Mouse (Mus musculus): ENCODE results near the gene Add3. TPM values are rescaled to one million over a fixed set of nuclear protein-coding genes. Genes with fewer than 3 reads are reported as not detected.
A peak's percentile ranks its signal among the peaks of the same experiment; 100 is the strongest.

Add3 gene
- polyA plus RNA-seq, 1 experiment from 2014 or later: 118 TPM

DNA sequence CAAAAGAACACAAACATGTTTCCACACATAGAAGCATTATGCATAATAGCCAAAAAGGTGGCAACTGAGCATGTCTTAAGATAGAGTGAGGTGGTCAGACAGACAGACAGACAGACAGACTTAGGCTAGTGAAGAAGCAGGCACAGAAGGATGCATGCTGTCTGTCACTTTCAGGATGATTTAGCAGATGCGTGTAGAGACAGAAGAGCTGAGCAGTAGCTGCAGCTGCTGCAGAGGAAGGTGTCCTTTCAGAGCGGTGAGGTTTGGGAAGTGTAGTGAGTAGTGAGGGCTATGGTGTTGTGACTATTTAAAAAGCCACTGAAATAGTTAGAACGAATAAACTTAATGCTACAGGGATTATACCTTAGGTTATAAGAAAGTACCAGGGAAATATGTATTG is 13.9 kb downstream of the Add3 start:
- Histone ChIP-seq H3K36me3 (no peaks in the 10 kb centered on the region), H3K4me3 (no peak overlapping the region), H3K27ac (peak overlapping the region; percentile 60), H3K4me2 (peak overlapping the region; percentile 39), H3K9me3 (replicated peaks) (no peaks in the 10 kb centered on the region), H3K9ac (no peak overlapping the region), H3K4me1 (replicated peaks) (peaks cover 68% of the 10 kb centered on the region), H3K27me3 (no peaks in the 10 kb centered on the region)
- 49% methylated on average over 3 of the region's 3 CpGs for WGBS
- ATAC-seq (replicated peaks; ENCODE audit: insufficient number of reproducible peaks, insufficient read depth, low FRiP score, low read depth): no peak

DNA sequence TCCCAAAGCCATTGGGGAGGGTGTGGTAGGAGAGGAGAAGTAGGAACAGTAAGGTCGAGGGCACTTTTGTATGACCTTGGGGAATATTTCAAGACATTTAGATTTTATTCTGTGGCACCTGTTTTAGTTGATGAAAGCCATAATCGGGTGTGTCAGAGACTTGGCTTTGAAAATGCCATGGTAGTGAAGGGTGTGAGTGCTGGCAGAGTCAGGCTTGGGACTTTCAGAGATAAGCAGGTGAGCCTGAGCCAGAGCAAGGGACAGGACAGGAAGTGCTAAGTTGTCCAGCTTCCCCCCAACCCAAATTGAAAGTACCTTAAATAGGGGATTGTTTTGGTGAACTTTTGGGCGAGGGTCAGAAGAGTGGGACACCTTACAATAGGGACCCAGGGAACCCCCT is 16.1 kb downstream of the Add3 start:
- H3K27ac ChIP-seq: peak overlapping the region; percentile 69
- H3K36me3 ChIP-seq: no peaks in the 10 kb centered on the region
- ATAC-seq (replicated peaks; ENCODE audit: insufficient number of reproducible peaks, insufficient read depth, low FRiP score, low read depth): 0 out of 2 replicates have a peak, but pooled peaks have one; percentile 43
- H3K9ac ChIP-seq: no peak overlapping the region
- no peaks in the 10 kb centered on the region for H3K27me3 ChIP-seq
- H3K4me3 ChIP-seq: no peak overlapping the region
- WGBS: 52% methylated on average over 3 of the region's 3 CpGs
- H3K4me1 ChIP-seq (replicated peaks): peaks cover 64% of the 10 kb centered on the region
- H3K4me2 ChIP-seq: no peak overlapping the region
- no peaks in the 10 kb centered on the region for H3K9me3 ChIP-seq (replicated peaks)

DNA sequence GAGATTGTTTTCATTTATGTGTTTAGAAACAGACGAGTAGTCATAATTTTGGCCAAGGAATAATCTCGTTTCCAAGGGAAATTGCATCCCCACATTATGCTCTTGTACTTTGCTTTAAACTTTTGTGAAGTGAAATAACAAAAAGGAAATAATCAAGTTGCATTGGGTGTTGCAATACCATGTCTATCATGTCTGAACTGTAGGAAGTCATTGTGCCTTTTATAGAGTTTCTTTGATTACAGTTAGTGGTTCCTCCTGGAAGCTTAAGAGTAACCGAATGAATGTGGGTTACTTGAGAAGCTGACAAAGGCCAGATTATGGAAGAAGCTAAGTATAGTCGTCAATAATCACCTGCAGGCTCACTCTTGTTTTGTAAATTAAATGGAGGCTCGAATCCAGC is 16.9 kb downstream of the Add3 start:
- no peak for ATAC-seq (replicated peaks; ENCODE audit: insufficient number of reproducible peaks, insufficient read depth, low FRiP score, low read depth)
- no peak overlapping the region for H3K4me3 ChIP-seq
- no peak overlapping the region for H3K27ac ChIP-seq
- H3K4me2 ChIP-seq: no peak overlapping the region
- no peak overlapping the region for H3K9ac ChIP-seq
- WGBS: 70% methylated on average over 5 of the region's 5 CpGs
- H3K4me1 ChIP-seq (replicated peaks): peaks cover 59% of the 10 kb centered on the region
- no peaks in the 10 kb centered on the region for H3K36me3 ChIP-seq
- no peaks in the 10 kb centered on the region for H3K27me3 ChIP-seq
- no peaks in the 10 kb centered on the region for H3K9me3 ChIP-seq (replicated peaks)

DNA sequence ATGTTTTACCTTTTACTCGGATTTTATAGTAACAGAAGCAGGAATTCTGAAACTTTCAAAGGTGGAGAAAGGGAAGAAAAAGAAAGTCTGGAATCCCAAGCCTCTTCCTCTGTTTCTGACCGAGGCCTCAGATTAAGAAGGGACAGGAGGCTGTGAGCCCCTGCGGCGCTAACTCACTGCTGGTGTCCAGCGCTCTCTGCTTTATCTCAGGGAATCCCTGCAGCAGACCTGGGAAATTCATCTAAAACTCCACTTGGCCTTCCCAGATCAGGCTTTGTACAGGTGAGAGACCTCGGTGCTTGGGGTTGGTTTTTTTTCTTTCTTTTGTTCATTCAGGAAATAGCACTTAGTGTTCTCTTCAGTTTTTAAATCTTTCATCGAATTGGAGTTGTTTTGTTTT is 19.1 kb downstream of the Add3 start:
- H3K36me3 ChIP-seq: no peaks in the 10 kb centered on the region
- WGBS: 37% methylated on average over 7 of the region's 7 CpGs
- peaks cover 39% of the 10 kb centered on the region for H3K4me1 ChIP-seq (replicated peaks)
- no peak overlapping the region for H3K9ac ChIP-seq
- ATAC-seq (replicated peaks; ENCODE audit: insufficient number of reproducible peaks, insufficient read depth, low FRiP score, low read depth): no peak
- no peak overlapping the region for H3K4me2 ChIP-seq
- no peak overlapping the region for H3K4me3 ChIP-seq
- H3K27me3 ChIP-seq: no peaks in the 10 kb centered on the region
- H3K9me3 ChIP-seq (replicated peaks): no peaks in the 10 kb centered on the region
- peak overlapping the region; percentile 6; the same call in 1 of the 2 replicates for H3K27ac ChIP-seq

- WGBS: 78% methylated on average over 6 of the region's 6 CpGs
- Histone ChIP-seq H3K4me3 (no peak overlapping the region), H3K36me3 (no peaks in the 10 kb centered on the region), H3K4me1 (replicated peaks) (peaks cover 35% of the 10 kb centered on the region), H3K27me3 (no peaks in the 10 kb centered on the region), H3K27ac (no peak overlapping the region), H3K9me3 (replicated peaks) (no peaks in the 10 kb centered on the region), H3K9ac (no peak overlapping the region), H3K4me2 (no peak overlapping the region)
- ATAC-seq (replicated peaks; ENCODE audit: insufficient number of reproducible peaks, insufficient read depth, low FRiP score, low read depth): no peak
These were observed 22.7 kb downstream of the Add3 start for GRCm38 (mm10) chr19:53162927-53163326.

DNA sequence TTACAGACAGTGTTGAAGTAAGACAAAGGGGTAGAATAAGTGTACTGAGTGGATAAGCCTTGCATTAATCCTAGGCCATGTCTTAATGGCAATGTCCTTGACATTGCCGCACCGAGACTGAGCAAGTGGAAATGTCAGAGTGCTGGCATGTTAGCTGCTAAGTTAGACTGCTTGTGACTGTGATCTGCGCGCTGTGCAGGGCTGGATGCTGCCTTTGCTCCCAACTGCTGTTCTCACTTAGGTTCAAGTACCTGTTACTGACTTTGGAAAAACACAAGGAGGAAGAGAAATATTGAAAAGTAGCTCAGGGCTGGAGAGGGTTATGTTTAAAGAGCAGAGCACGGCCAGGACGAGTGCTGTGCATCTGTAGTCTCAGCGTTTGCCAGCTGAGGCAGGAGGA is 24.4 kb downstream of the Add3 start:
- peak overlapping the region; percentile 51; the same call in 1 of the 2 replicates for H3K27ac ChIP-seq
- ATAC-seq (replicated peaks; ENCODE audit: insufficient number of reproducible peaks, insufficient read depth, low FRiP score, low read depth): no peak

GRCm38 (mm10) chr19:53165305-53166240 is 25.3 kb downstream of the Add3 start:
- Histone ChIP-seq H3K36me3 (no peaks in the 10 kb centered on the region), H3K4me1 (replicated peaks) (peaks cover 38% of the 10 kb centered on the region), H3K4me3 (no peak overlapping the region), H3K9ac (no peak overlapping the region), H3K27me3 (no peaks in the 10 kb centered on the region), H3K9me3 (replicated peaks) (no peaks in the 10 kb centered on the region), H3K27ac (no peak overlapping the region), H3K4me2 (no peak overlapping the region)
- 41% methylated on average over 4 of the region's 4 CpGs for WGBS
- no peak for ATAC-seq (replicated peaks; ENCODE audit: insufficient number of reproducible peaks, insufficient read depth, low FRiP score, low read depth)

More for the DNA sequence above, 24.4 kb downstream of the Add3 start:
- H3K9ac ChIP-seq: no peak overlapping the region
- no peaks in the 10 kb centered on the region for H3K27me3 ChIP-seq
- H3K4me3 ChIP-seq: no peak overlapping the region
- H3K4me1 ChIP-seq (replicated peaks): peaks cover 34% of the 10 kb centered on the region
- H3K9me3 ChIP-seq (replicated peaks): no peaks in the 10 kb centered on the region
- no peak overlapping the region for H3K4me2 ChIP-seq
- 56% methylated on average over 7 of the region's 7 CpGs for WGBS
- H3K36me3 ChIP-seq: no peaks in the 10 kb centered on the region

- Histone ChIP-seq H3K4me3 (no peak overlapping the region), H3K4me1 (replicated peaks) (peaks cover 46% of the 10 kb centered on the region), H3K27me3 (no peaks in the 10 kb centered on the region), H3K9me3 (replicated peaks) (no peaks in the 10 kb centered on the region), H3K4me2 (no peak overlapping the region), H3K27ac (no peak overlapping the region), H3K9ac (no peak overlapping the region), H3K36me3 (no peaks in the 10 kb centered on the region)
- no peak for ATAC-seq (replicated peaks; ENCODE audit: insufficient number of reproducible peaks, insufficient read depth, low FRiP score, low read depth)
- 84% methylated on average over 10 of the region's 10 CpGs for WGBS
These were observed 26.1 kb downstream of the Add3 start for GRCm38 (mm10) chr19:53166367-53166766.

DNA sequence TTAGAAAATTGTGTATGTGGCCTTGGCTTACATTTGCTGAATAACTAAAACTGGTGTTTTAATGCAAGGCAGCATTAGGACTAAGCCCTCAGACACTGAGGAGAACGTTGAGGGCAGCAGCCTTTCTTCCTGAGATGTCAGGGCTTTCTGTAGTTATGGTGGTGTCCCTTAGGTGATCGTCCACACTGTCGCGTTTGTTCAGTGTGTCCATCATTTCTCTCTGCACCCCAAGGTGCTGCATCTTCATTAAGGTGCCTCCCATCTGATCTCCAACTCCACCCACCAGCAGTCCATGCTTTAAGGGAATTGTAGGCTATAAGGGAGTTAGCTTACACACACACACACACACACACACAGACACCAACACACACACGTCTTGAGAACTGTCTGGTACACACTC is 28.3 kb downstream of the Add3 start:
- Histone ChIP-seq H3K27ac (no peak overlapping the region), H3K9ac (no peak overlapping the region), H3K4me3 (no peak overlapping the region), H3K27me3 (no peaks in the 10 kb centered on the region), H3K9me3 (replicated peaks) (no peaks in the 10 kb centered on the region), H3K4me1 (replicated peaks) (peaks cover 52% of the 10 kb centered on the region), H3K4me2 (no peak overlapping the region), H3K36me3 (no peaks in the 10 kb centered on the region)
- 74% methylated on average over 5 of the region's 5 CpGs for WGBS
- no peak for ATAC-seq (replicated peaks; ENCODE audit: insufficient number of reproducible peaks, insufficient read depth, low FRiP score, low read depth)

DNA sequence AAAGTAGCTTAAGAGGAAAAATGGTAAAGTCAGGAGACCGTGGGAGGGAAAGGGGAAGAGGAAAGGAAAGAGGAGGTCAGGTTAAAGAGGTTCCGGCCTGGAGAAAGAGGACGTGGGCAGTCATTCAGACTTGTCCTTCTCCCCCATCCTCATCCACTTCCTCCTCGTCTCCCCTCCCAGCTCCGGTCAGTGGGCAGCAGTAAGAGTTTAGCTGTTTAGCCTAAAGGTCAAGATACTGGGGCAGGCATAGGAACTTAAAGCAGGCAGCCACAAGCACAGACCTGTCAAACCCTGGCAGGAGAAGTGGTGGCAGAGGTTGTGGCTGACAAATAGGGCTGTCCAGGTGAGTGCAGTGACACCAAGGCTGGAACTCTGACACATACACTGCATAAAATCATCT is 30.4 kb downstream of the Add3 start:
- Histone ChIP-seq H3K36me3 (no peaks in the 10 kb centered on the region), H3K9ac (no peak overlapping the region), H3K27me3 (no peaks in the 10 kb centered on the region), H3K4me1 (replicated peaks) (peaks cover 40% of the 10 kb centered on the region), H3K9me3 (replicated peaks) (no peaks in the 10 kb centered on the region), H3K4me2 (no peak overlapping the region), H3K4me3 (no peak overlapping the region), H3K27ac (no peak overlapping the region)
- ATAC-seq (replicated peaks; ENCODE audit: insufficient number of reproducible peaks, insufficient read depth, low FRiP score, low read depth): no peak
- 51% methylated on average over 5 of the region's 5 CpGs for WGBS

DNA sequence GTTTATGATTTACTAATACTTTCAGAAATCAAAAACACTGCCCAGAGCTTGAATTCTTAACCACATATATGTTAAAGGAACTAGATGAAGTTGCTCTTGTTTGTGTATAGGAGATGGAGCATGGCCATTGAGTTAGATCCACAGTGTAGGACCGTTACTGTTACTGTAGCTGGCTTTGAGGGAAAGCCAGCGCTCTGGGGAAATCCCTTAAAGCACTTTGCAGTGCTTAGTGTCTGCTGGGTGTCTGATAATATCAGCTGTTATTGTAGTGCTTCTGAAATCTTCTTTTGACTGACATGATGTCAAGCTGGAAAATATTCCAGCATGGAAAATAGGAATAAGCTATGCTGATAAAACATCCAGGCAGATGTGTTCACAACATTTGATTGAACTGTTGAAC is 33.8 kb downstream of the Add3 start:
- Histone ChIP-seq H3K27ac (no peak overlapping the region), H3K27me3 (no peaks in the 10 kb centered on the region), H3K4me3 (no peak overlapping the region), H3K9ac (no peak overlapping the region), H3K4me2 (no peak overlapping the region), H3K36me3 (no peaks in the 10 kb centered on the region), H3K9me3 (replicated peaks) (no peaks in the 10 kb centered on the region), H3K4me1 (replicated peaks) (peaks cover 25% of the 10 kb centered on the region)
- 62% methylated on average over 2 of the region's 2 CpGs for WGBS
- no peak for ATAC-seq (replicated peaks; ENCODE audit: insufficient number of reproducible peaks, insufficient read depth, low FRiP score, low read depth)

- no peaks in the 10 kb centered on the region for H3K27me3 ChIP-seq
- no peaks in the 10 kb centered on the region for H3K36me3 ChIP-seq
- no peak overlapping the region for H3K27ac ChIP-seq
- H3K4me3 ChIP-seq: no peak overlapping the region
- H3K9me3 ChIP-seq (replicated peaks): no peaks in the 10 kb centered on the region
- peak; percentile 58; the same call in 1 of the 2 replicates for ATAC-seq (replicated peaks; ENCODE audit: insufficient number of reproducible peaks, insufficient read depth, low FRiP score, low read depth)
- no peak overlapping the region for H3K9ac ChIP-seq
- H3K4me2 ChIP-seq: no peak overlapping the region
- 78% methylated on average over 5 of the region's 5 CpGs for WGBS
- H3K4me1 ChIP-seq (replicated peaks): peaks cover 26% of the 10 kb centered on the region
These were observed 35.3 kb downstream of the Add3 start for GRCm38 (mm10) chr19:53175550-53175949.

Data from heart, embryonic 15.5 days (tissue).